Mouse (Mus musculus) mouse embryonic stem cell (cell line): ENCODE measurements at regions not wholly inside any gene's neighbourhood (a gene's known extent, or its start where the extent isn't known, plus 50 kb on each side); places are given as distances from the start of the nearest gene placed in this dataset.

Experiments
- in situ Hi-C, 2 experiments: fragments of 300-500 bp; cut with MboI; formaldehyde crosslinking; loops; 1 replicate in 1 of 2; 3 replicates in 1 of 2; pipeline ENCODE4 v1.14.3; 2019 to 2020; ENCODE audit warnings: low sequenced_read_pairs in 2 of 2, low pct_unique_long_range_greater_than_20kb in 1 of 2, mixed read lengths in 1 of 2; ENCODE audit not compliant: unreplicated experiment in 1 of 2

- in situ Hi-C loops = no loop called here
Observed at GRCm38 (mm10) chr4:56039327-56039726, 507.1 kb upstream of the Klf4 start.

- in situ Hi-C loops = no loop called here
Observed at GRCm38 (mm10) chr4:56036334-56036733, 504.1 kb upstream of the Klf4 start.

- in situ Hi-C loops = no loop called here
Observed at GRCm38 (mm10) chr4:56035543-56035942, 503.3 kb upstream of the Klf4 start.

- in situ Hi-C loops = no loop called here
Observed at GRCm38 (mm10) chr4:56028441-56028840, 496.2 kb upstream of the Klf4 start.

- in situ Hi-C loops = no loop called here
Observed at GRCm38 (mm10) chr4:56027258-56027657, 495.0 kb upstream of the Klf4 start.

- in situ Hi-C loops = no loop called here
Observed at GRCm38 (mm10) chr4:56024478-56024877, 492.2 kb upstream of the Klf4 start.

- in situ Hi-C loops = no loop called here
Observed at GRCm38 (mm10) chr4:56018212-56018611, 485.9 kb upstream of the Klf4 start.

- in situ Hi-C loops = no loop called here
Observed at GRCm38 (mm10) chr4:56015481-56015880, 483.2 kb upstream of the Klf4 start.

GRCm38 (mm10) chr4:56008287-56008686 lies 476.0 kb upstream of the Klf4 start:
- in situ Hi-C loops = no loop called here

- in situ Hi-C loops = no loop called here
Observed at GRCm38 (mm10) chr4:56004227-56004626, 472.0 kb upstream of the Klf4 start.

GRCm38 (mm10) chr4:56001312-56001731 lies 469.1 kb upstream of the Klf4 start:
- in situ Hi-C loops = no loop called here

GRCm38 (mm10) chr4:55984026-55984425 lies 451.8 kb upstream of the Klf4 start:
- in situ Hi-C loops = no loop called here

- in situ Hi-C loops = no loop called here
Observed at GRCm38 (mm10) chr4:55978539-55978938, 446.3 kb upstream of the Klf4 start.

- in situ Hi-C loops = no loop called here
Observed at GRCm38 (mm10) chr4:55976265-55976664, 444.0 kb upstream of the Klf4 start.

GRCm38 (mm10) chr4:55973706-55974105 lies 441.4 kb upstream of the Klf4 start:
- in situ Hi-C loops = no loop called here

GRCm38 (mm10) chr4:55972235-55972819 lies 440.1 kb upstream of the Klf4 start:
- in situ Hi-C loops = no loop called here

GRCm38 (mm10) chr4:55960063-55960462 lies 427.8 kb upstream of the Klf4 start:
- in situ Hi-C loops = no loop called here

- in situ Hi-C loops = no loop called here
Observed at GRCm38 (mm10) chr4:55953701-55954100, 421.4 kb upstream of the Klf4 start.

GRCm38 (mm10) chr4:55952220-55952619 lies 420.0 kb upstream of the Klf4 start:
- in situ Hi-C loops = no loop called here

- in situ Hi-C loops = no loop called here
Observed at GRCm38 (mm10) chr4:55941423-55941822, 409.2 kb upstream of the Klf4 start.

- in situ Hi-C loops = no loop called here
Observed at GRCm38 (mm10) chr4:55938383-55938782, 406.1 kb upstream of the Klf4 start.
